Mouse (Mus musculus) hindbrain, embryonic 15.5 days (tissue): ENCODE results near the gene Cldn13. TPM values are rescaled to one million over a fixed set of nuclear protein-coding genes. Genes with fewer than 3 reads are reported as not detected.

ENCODE experiments used
- ATAC-seq: fragments of 200-750 bp; cut with Nextera tagmentation; 2 replicates; pipeline ENCODE4 v1.8.0; 2017; ENCODE audit warnings: low read depth, moderate number of reproducible peaks, moderate TSS enrichment; ENCODE audit not compliant: low FRiP score
- H3K27ac ChIP-seq: fragments of 300-500 bp; sonication (generic); replicated peaks from 2 replicates; pipeline ENCODE4 v1.5.1; 2015; ENCODE audit warnings: mild to moderate bottlenecking, inconsistent platforms
- H3K27me3 ChIP-seq: fragments of 300-500 bp; sonication (generic); 2 replicates; pipeline ENCODE4 v1.6.1; 2015; ENCODE audit warnings: control low read depth, inconsistent platforms
- H3K36me3 ChIP-seq: fragments of 300-500 bp; sonication (generic); 2 replicates; pipeline ENCODE4 v1.6.1; 2015; ENCODE audit warnings: control low read depth, inconsistent platforms
- H3K4me1 ChIP-seq: fragments of 300-500 bp; sonication (generic); replicated peaks from 2 replicates; pipeline ENCODE4 v1.6.1; 2015; ENCODE audit warnings: control low read depth, inconsistent platforms
- H3K4me2 ChIP-seq: fragments of 300-500 bp; sonication (generic); 2 replicates; pipeline ENCODE4 v1.6.1; 2015; ENCODE audit warnings: moderate library complexity, mild to moderate bottlenecking, inconsistent platforms
- H3K4me3 ChIP-seq: fragments of 300-500 bp; sonication (generic); 2 replicates; pipeline ENCODE4 v1.5.1; 2015; ENCODE audit warnings: mild to moderate bottlenecking, inconsistent platforms
- H3K9ac ChIP-seq: fragments of 300-500 bp; sonication (generic); 2 replicates; pipeline ENCODE4 v1.6.1; 2015; ENCODE audit warnings: inconsistent platforms
- H3K9me3 ChIP-seq: fragments of 300-500 bp; sonication (generic); 2 replicates; pipeline ENCODE4 v1.6.1; 2016; ENCODE audit warnings: control low read depth, inconsistent platforms
- WGBS: fragments of 180-500 bp; shearing (Covaris S2); methylation state at CpG from one replicate; pipeline ENCODE4 v1.1.7; 2015; 5-methylcytosine and 5-hydroxymethylcytosine counted together
- polyA plus RNA-seq: library from polyadenylated mRNA; unstranded; fragments of >200 nt; fragmentation: Nextera tagmentation; extraction: Ambion mirVana; gene quantifications from 2 replicates; pipeline ENCODE4 v1.2.1, GENCODE M21; 2015

Gene Cldn13
- polyA plus RNA-seq, 1 experiment from 2014 or later: 0.23 TPM

- no peak for ATAC-seq
- Histone ChIP-seq H3K9ac (peak overlapping the region; percentile 66; the same call in 1 of the 2 replicates), H3K27me3 (no peaks in the 10 kb centered on the region), H3K4me1 (peaks cover 6% of the 10 kb centered on the region), H3K9me3 (no peaks in the 10 kb centered on the region), H3K27ac (no peak overlapping the region), H3K36me3 (no peaks in the 10 kb centered on the region), H3K4me3 (peak overlapping the region; percentile 83), H3K4me2 (peak overlapping the region; percentile 99)
- 46% methylated on average over 9 of the region's 9 CpGs for WGBS
Observed at GRCm38 (mm10) chr5:134932903-134933276, 17.6 kb upstream of the Cldn13 start.

GRCm38 (mm10) chr5:134932179-134932902 lies 17.0 kb upstream of the Cldn13 start, which contains the start of gene Mettl27:
TSS of gene Mettl27 (plus strand) at chr5:134932368.
- H3K36me3 ChIP-seq: no peaks in the 10 kb centered on the region
- WGBS: under 1% methylated on average over 41 of the region's 41 CpGs
- no peaks in the 10 kb centered on the region for H3K27me3 ChIP-seq
- ATAC-seq: peak; percentile 98
- peak within 1 kb of the TSS; percentile 58 for H3K27ac ChIP-seq
- H3K9ac ChIP-seq: peak within 1 kb of the TSS; percentile 66
- H3K4me2 ChIP-seq: peak within 1 kb of the TSS; percentile 99
- no peaks in the 10 kb centered on the region for H3K9me3 ChIP-seq
- peaks cover 6% of the 10 kb centered on the region for H3K4me1 ChIP-seq
- peak within 1 kb of the TSS; percentile 83 for H3K4me3 ChIP-seq

GRCm38 (mm10) chr5:134929988-134930387 lies 14.7 kb upstream of the Cldn13 start:
- Histone ChIP-seq H3K27ac (no peak overlapping the region), H3K4me3 (no peak overlapping the region), H3K4me1 (peaks cover 6% of the 10 kb centered on the region), H3K36me3 (no peaks in the 10 kb centered on the region), H3K27me3 (no peaks in the 10 kb centered on the region), H3K9ac (no peak overlapping the region), H3K9me3 (no peaks in the 10 kb centered on the region), H3K4me2 (no peak overlapping the region)
- ATAC-seq: no peak
- WGBS: 86% methylated on average over 2 of the region's 2 CpGs

- no peak overlapping the region for H3K4me3 ChIP-seq
- no peak overlapping the region for H3K9ac ChIP-seq
- H3K4me1 ChIP-seq: no peaks in the 10 kb centered on the region
- no peaks in the 10 kb centered on the region for H3K9me3 ChIP-seq
- 76% methylated on average over 4 of the region's 4 CpGs for whole genome bisulfite sequencing
- no peak for ATAC-seq
- H3K4me2 ChIP-seq: no peak overlapping the region
- no peaks in the 10 kb centered on the region for H3K36me3 ChIP-seq
- H3K27ac ChIP-seq: no peak overlapping the region
- no peaks in the 10 kb centered on the region for H3K27me3 ChIP-seq
Observed at GRCm38 (mm10) chr5:134926726-134927125, 11.4 kb upstream of the Cldn13 start.

GRCm38 (mm10) chr5:134923141-134923540 lies 7.8 kb upstream of the Cldn13 start:
- no peaks in the 10 kb centered on the region for H3K4me1 ChIP-seq
- WGBS: 55% methylated on average over 6 of the region's 6 CpGs
- ATAC-seq: no peak
- H3K4me3 ChIP-seq: no peak overlapping the region
- H3K27me3 ChIP-seq: no peaks in the 10 kb centered on the region
- H3K9ac ChIP-seq: no peak overlapping the region
- no peaks in the 10 kb centered on the region for H3K9me3 ChIP-seq
- no peak overlapping the region for H3K4me2 ChIP-seq
- no peak overlapping the region for H3K27ac ChIP-seq
- H3K36me3 ChIP-seq: no peaks in the 10 kb centered on the region

GRCm38 (mm10) chr5:134921106-134921505 lies 5.8 kb upstream of the Cldn13 start:
- no peaks in the 10 kb centered on the region for H3K9me3 ChIP-seq
- H3K4me2 ChIP-seq: no peak overlapping the region
- H3K9ac ChIP-seq: no peak overlapping the region
- no peaks in the 10 kb centered on the region for H3K36me3 ChIP-seq
- no peak overlapping the region for H3K27ac ChIP-seq
- no peak overlapping the region for H3K4me3 ChIP-seq
- ATAC-seq: no peak
- no peaks in the 10 kb centered on the region for H3K4me1 ChIP-seq
- H3K27me3 ChIP-seq: no peaks in the 10 kb centered on the region
- WGBS: 88% methylated on average over 8 of the region's 8 CpGs

- 76% methylated on average over 6 of the region's 6 CpGs for WGBS
- Histone ChIP-seq H3K27me3 (no peaks in the 10 kb centered on the region), H3K27ac (no peak overlapping the region), H3K4me3 (no peak overlapping the region), H3K36me3 (no peaks in the 10 kb centered on the region), H3K4me1 (no peaks in the 10 kb centered on the region), H3K4me2 (no peak overlapping the region), H3K9me3 (no peaks in the 10 kb centered on the region), H3K9ac (no peak overlapping the region)
- ATAC-seq: no peak
Observed at GRCm38 (mm10) chr5:134920106-134920687, 4.9 kb upstream of the Cldn13 start.

GRCm38 (mm10) chr5:134919097-134919496 lies 3.8 kb upstream of the Cldn13 start:
- Histone ChIP-seq H3K9me3 (no peaks in the 10 kb centered on the region), H3K4me3 (no peak overlapping the region), H3K36me3 (no peaks in the 10 kb centered on the region), H3K4me2 (no peak overlapping the region), H3K9ac (no peak overlapping the region), H3K27me3 (no peaks in the 10 kb centered on the region), H3K4me1 (no peaks in the 10 kb centered on the region), H3K27ac (no peak overlapping the region)
- ATAC-seq: no peak
- WGBS: 94% methylated on average over 3 of the region's 3 CpGs

- H3K4me2 ChIP-seq: no peak overlapping the region
- H3K4me3 ChIP-seq: no peak overlapping the region
- H3K36me3 ChIP-seq: no peaks in the 10 kb centered on the region
- H3K27me3 ChIP-seq: no peaks in the 10 kb centered on the region
- no peak overlapping the region for H3K9ac ChIP-seq
- 0 out of 2 replicates have a peak, but pooled peaks have one; percentile 8 for ATAC-seq
- WGBS: 51% methylated on average over 16 of the region's 16 CpGs
- no peaks in the 10 kb centered on the region for H3K9me3 ChIP-seq
- H3K27ac ChIP-seq: no peak overlapping the region
- H3K4me1 ChIP-seq: no peaks in the 10 kb centered on the region
Observed at GRCm38 (mm10) chr5:134918071-134918832, 2.9 kb upstream of the Cldn13 start.

GRCm38 (mm10) chr5:134914510-134914909 lies 816 bp downstream of the Cldn13 start:
- no peaks in the 10 kb centered on the region for H3K27me3 ChIP-seq
- no peak for ATAC-seq

GRCm38 (mm10) chr5:134913753-134914152 lies 1.6 kb downstream of the Cldn13 start:
- no peak overlapping the region for H3K4me2 ChIP-seq
- H3K9ac ChIP-seq: no peak overlapping the region
- no peak overlapping the region for H3K4me3 ChIP-seq
- H3K4me1 ChIP-seq: no peaks in the 10 kb centered on the region
- no peak for ATAC-seq
- WGBS: 85% methylated on average over 4 of the region's 4 CpGs
- H3K36me3 ChIP-seq: no peaks in the 10 kb centered on the region
- no peaks in the 10 kb centered on the region for H3K9me3 ChIP-seq
- H3K27me3 ChIP-seq: no peaks in the 10 kb centered on the region
- no peak overlapping the region for H3K27ac ChIP-seq

More at GRCm38 (mm10) chr5:134914510-134914909, 816 bp downstream of the Cldn13 start:
- Histone ChIP-seq H3K4me2 (no peak overlapping the region), H3K9me3 (no peaks in the 10 kb centered on the region), H3K36me3 (no peaks in the 10 kb centered on the region), H3K27ac (no peak overlapping the region), H3K4me1 (no peaks in the 10 kb centered on the region), H3K9ac (no peak overlapping the region), H3K4me3 (no peak overlapping the region)
- WGBS: 87% methylated on average over 8 of the region's 8 CpGs

GRCm38 (mm10) chr5:134913352-134913751 lies 2.0 kb downstream of the Cldn13 start:
- 92% methylated on average over 3 of the region's 3 CpGs for WGBS

More at GRCm38 (mm10) chr5:134913352-134913751, 2.0 kb downstream of the Cldn13 start:
- H3K27me3 ChIP-seq: no peaks in the 10 kb centered on the region
- no peaks in the 10 kb centered on the region for H3K36me3 ChIP-seq
- no peaks in the 10 kb centered on the region for H3K4me1 ChIP-seq
- no peak overlapping the region for H3K27ac ChIP-seq
- H3K9ac ChIP-seq: no peak overlapping the region
- ATAC-seq: no peak
- no peak overlapping the region for H3K4me2 ChIP-seq
- H3K9me3 ChIP-seq: no peaks in the 10 kb centered on the region
- H3K4me3 ChIP-seq: no peak overlapping the region
